Mouse (Mus musculus) kidney, postnatal 0 days (tissue): ENCODE results near the gene Sar1a. TPM values are rescaled to one million over a fixed set of nuclear protein-coding genes. Genes with fewer than 3 reads are reported as not detected.

Experiments used
- ATAC-seq: fragments of 200-750 bp; cut with Nextera tagmentation; replicated peaks from 2 replicates; pipeline ENCODE4 v1.8.0; 2017; ENCODE audit warnings: low read depth, moderate number of reproducible peaks, moderate TSS enrichment, moderate library complexity; ENCODE audit not compliant: low FRiP score
- DNase-seq: peaks from one replicate; pipeline ENCODE4 v3.0.0-alpha.2; 2016; ENCODE audit warnings: low spot score
- H3K27ac ChIP-seq: fragments of 300-500 bp; sonication (generic); 2 replicates; pipeline ENCODE4 v1.5.1; 2014; ENCODE audit warnings: mild to moderate bottlenecking
- H3K27me3 ChIP-seq: fragments of 300-500 bp; sonication (generic); 2 replicates; pipeline ENCODE4 v1.6.1; 2014; ENCODE audit warnings: low read length, mixed read lengths; ENCODE audit not compliant: insufficient read depth
- H3K36me3 ChIP-seq: fragments of 300-500 bp; sonication (generic); 2 replicates; pipeline ENCODE4 v1.6.1; 2014; ENCODE audit warnings: low read length, mixed read lengths; ENCODE audit not compliant: insufficient read depth
- H3K4me1 ChIP-seq: fragments of 300-500 bp; sonication (generic); replicated peaks from 2 replicates; pipeline ENCODE4 v1.6.1; 2014; ENCODE audit warnings: antibody characterized with exemption, low read length, mixed read lengths; ENCODE audit not compliant: insufficient read depth
- H3K4me2 ChIP-seq: fragments of 300-500 bp; sonication (generic); 2 replicates; pipeline ENCODE4 v1.6.1; 2014; ENCODE audit warnings: mild to moderate bottlenecking, low read length, moderate library complexity, mixed read lengths
- H3K4me3 ChIP-seq: fragments of 300-500 bp; sonication (generic); replicated peaks from 2 replicates; pipeline ENCODE4 v1.5.1; 2014; ENCODE audit warnings: low read depth, low read length
- H3K9ac ChIP-seq: fragments of 300-500 bp; sonication (generic); 2 replicates; pipeline ENCODE4 v1.6.1; 2014; ENCODE audit warnings: low read depth, low read length
- H3K9me3 ChIP-seq: fragments of 300-500 bp; sonication (generic); replicated peaks from 2 replicates; pipeline ENCODE4 v1.6.1; 2016; ENCODE audit warnings: low read length, inconsistent platforms, mixed read lengths
- CTCF ChIP-seq: IDR thresholded peaks from 2 replicates; pipeline ENCODE4 v1.5.1; 2016; ENCODE audit warnings: antibody characterized with exemption, low read depth, mild to moderate bottlenecking, moderate library complexity
- WGBS: fragments of 180-500 bp; shearing (Covaris S2); extraction: QIAGEN DNeasy Blood & Tissue Kit; methylation state at CpG from one replicate; pipeline ENCODE4 v1.1.7; 2014; 5-methylcytosine and 5-hydroxymethylcytosine counted together
- polyA plus RNA-seq: library from polyadenylated mRNA; unstranded; fragments of >200 nt; fragmentation: Nextera tagmentation; extraction: Ambion mirVana; gene quantifications from 2 replicates; pipeline ENCODE4 v1.2.1, GENCODE M21; 2015

Sar1a gene
- polyA plus RNA-seq, 1 experiment from 2014 or later: 184 TPM

DNA sequence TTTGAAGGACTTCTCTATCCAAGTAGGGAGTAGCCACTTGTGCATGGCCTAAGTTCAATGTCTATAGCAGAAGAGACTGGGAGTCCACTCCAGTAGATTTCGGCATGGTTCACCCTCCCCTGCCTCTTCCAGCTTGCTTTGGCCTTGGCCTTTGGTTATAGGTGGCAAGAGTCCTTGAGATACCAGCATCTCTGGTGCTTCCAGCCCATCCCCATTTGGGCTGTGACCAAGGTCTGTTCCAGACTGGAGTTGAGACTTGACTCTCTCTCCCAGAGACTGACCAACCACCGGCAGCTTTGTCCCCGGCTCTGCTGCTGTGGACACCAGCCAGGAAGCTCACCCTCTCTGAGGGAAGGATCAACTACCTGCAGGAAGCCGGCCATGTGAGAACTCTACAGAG, 58.0 kb downstream of the Sar1a start:
- DNase-seq: no peak
- no peak for TF ChIP-seq CTCF
- H3K4me3 ChIP-seq: no peak overlapping the region
- no peak overlapping the region for H3K4me2 ChIP-seq
- no peaks in the 10 kb centered on the region for H3K9me3 ChIP-seq
- no peak overlapping the region for H3K27ac ChIP-seq
- no peak overlapping the region for H3K9ac ChIP-seq
- peaks cover 35% of the 10 kb centered on the region for H3K36me3 ChIP-seq
- no peaks in the 10 kb centered on the region for H3K27me3 ChIP-seq
- ATAC-seq: no peak
- WGBS: 87% methylated on average over 4 of the region's 4 CpGs
- no peaks in the 10 kb centered on the region for H3K4me1 ChIP-seq

- no peak for TF ChIP-seq CTCF
- no peaks in the 10 kb centered on the region for H3K4me1 ChIP-seq
- WGBS: 77% methylated on average over 1 of the region's 1 CpGs
- no peak overlapping the region for H3K4me2 ChIP-seq
- DNase-seq: no peak
- no peaks in the 10 kb centered on the region for H3K9me3 ChIP-seq
- H3K4me3 ChIP-seq: no peak overlapping the region
- no peak for ATAC-seq
- no peak overlapping the region for H3K9ac ChIP-seq
- H3K36me3 ChIP-seq: peaks cover 56% of the 10 kb centered on the region
- no peak overlapping the region for H3K27ac ChIP-seq
- no peaks in the 10 kb centered on the region for H3K27me3 ChIP-seq
Measured at GRCm38 (mm10) chr10:61741306-61741705, 61.2 kb downstream of the Sar1a start.

GRCm38 (mm10) chr10:61741873-61742272, 61.8 kb downstream of the Sar1a start:
- no peaks in the 10 kb centered on the region for H3K27me3 ChIP-seq
- WGBS: 91% methylated on average over 4 of the region's 4 CpGs

GRCm38 (mm10) chr10:61742336-61742735, 62.2 kb downstream of the Sar1a start:
- Histone ChIP-seq H3K9ac (no peak overlapping the region), H3K9me3 (no peaks in the 10 kb centered on the region), H3K4me1 (no peaks in the 10 kb centered on the region), H3K27ac (no peak overlapping the region), H3K4me2 (no peak overlapping the region), H3K4me3 (no peak overlapping the region), H3K36me3 (peaks cover 67% of the 10 kb centered on the region), H3K27me3 (no peaks in the 10 kb centered on the region)
- no peak for DNase-seq
- no peak for ATAC-seq
- WGBS: 95% methylated on average over 8 of the region's 8 CpGs
- TF ChIP-seq CTCF: no peak

More at GRCm38 (mm10) chr10:61741873-61742272, 61.8 kb downstream of the Sar1a start:
- Histone ChIP-seq H3K9me3 (no peaks in the 10 kb centered on the region), H3K27ac (no peak overlapping the region), H3K36me3 (peaks cover 62% of the 10 kb centered on the region), H3K4me1 (no peaks in the 10 kb centered on the region), H3K9ac (no peak overlapping the region), H3K4me3 (no peak overlapping the region), H3K4me2 (no peak overlapping the region)
- peak; percentile 56 for TF ChIP-seq CTCF
- DNase-seq (peak; percentile 29), ATAC-seq (no peak)

Other genes starting within 250 kb of the Sar1a start
- gene Eif4ebp2, start 227.6 kb upstream of the Sar1a start, polyA plus RNA-seq: 72.2 and 75.0 TPM in 2 replicates
- 5.7 and 6.4 TPM in 2 replicates for gene Lrrc20, start 204.5 kb upstream of the Sar1a start, polyA plus RNA-seq
- gene Npffr1, start 84.8 kb upstream of the Sar1a start, polyA plus RNA-seq: 0.09 and 0.14 TPM in 2 replicates
- 111 and 121 TPM in 2 replicates for gene Ppa1, start 31.7 kb upstream of the Sar1a start, polyA plus RNA-seq
- 41.2 and 49.6 TPM in 2 replicates for gene Tysnd1, start 15.2 kb downstream of the Sar1a start, polyA plus RNA-seq
- 21.4 and 22.1 TPM in 2 replicates for gene Aifm2, start 35.0 kb downstream of the Sar1a start, polyA plus RNA-seq
- gene H2afy2, start 103.8 kb downstream of the Sar1a start, polyA plus RNA-seq: 83.0 and 87.4 TPM in 2 replicates